Comparison of ENCODE assay signal across 9 mouse cellular contexts in the genomic region with DNA sequence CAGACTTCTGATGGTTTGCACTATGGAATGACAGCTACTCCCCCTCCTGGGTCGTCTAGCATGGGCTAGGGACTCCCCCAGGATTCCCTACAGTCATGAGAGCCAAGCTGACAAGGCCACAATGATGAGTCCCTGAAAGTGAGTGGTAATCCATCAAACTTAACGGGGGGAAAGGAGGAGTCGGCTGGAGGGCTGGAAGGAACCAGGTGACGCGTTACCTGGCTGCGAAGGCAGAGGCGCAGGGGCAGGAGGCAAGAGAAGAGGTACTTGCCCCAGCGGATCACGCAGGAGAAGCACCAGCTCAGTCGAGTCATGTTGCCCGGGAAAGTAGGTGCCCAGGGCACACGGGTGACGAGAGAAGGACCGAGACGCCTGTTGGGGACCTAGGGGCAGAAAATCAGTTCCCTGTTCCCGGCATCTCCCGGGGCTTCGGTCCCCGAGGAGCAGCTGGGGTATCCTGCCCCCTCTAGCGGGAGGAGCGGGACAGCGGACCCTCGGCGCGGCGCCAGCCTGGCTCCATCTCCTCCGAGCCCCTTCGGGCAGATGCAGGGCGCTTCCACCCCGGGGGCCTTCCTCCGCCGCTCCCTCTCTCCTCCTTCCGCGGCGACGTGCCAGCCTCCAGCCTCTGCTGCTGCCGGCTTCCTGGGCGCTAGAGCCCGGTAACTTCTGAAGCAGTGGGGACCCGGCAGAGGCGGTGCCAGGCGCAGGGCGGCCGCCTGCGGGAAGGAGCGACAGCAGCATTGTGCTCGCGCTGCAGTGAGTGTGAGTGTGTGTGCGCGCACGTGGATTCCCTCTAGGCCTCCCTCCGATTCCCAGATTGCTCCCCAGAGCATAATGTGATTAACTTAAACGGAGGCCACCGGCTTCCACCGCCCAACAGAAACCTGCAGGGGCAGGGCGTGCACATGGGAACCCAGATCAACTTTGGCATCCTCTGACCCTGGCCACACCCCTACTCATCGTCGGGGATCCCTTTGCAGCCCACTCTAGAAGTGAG. TPM values are rescaled to one million over a fixed set of nuclear protein-coding genes. Genes with fewer than 3 reads are reported as not detected.
DNase-seq lines count a peak whose midpoint lies in the region.
"Had no signal": no experiment of that assay in that cellular context is flagged by ENCODE, and none has a peak within 500 bp of the region (broad histone marks: within the 10 kb centered on the region; RNA-seq: fewer than 3 reads in every experiment).

No protein-coding gene starts in this region.

- peak; percentile 42 to 61 for DNase-seq in cerebellum, postnatal 4 days (ENCODE audit: low spot score in 2 of 2)
- DNase-seq in cerebellum, adult 11-12 months, result no peak
- DNase-seq in CD8-positive naive resting alpha-beta T cell, adult 2 months (ENCODE audit: low read depth in 2 of 2, low spot score in 2 of 2), result peak; percentile 6 to 10
- peak; percentile 75 for DNase-seq in embryo, embryonic 10.5 days (ENCODE audit: low spot score)
- DNase-seq in heart, postnatal 10 days, result peak; percentile 61 to 64
- peak; percentile 28 to 35 for DNase-seq in left cerebral cortex, postnatal 14 days (ENCODE audit: low spot score in 2 of 2)
- DNase-seq in mesoderm, embryonic 11.5 days (ENCODE audit: low read depth, low spot score), result peak; percentile 70
- DNase-seq in testis, postnatal 10 days (ENCODE audit: low spot score), result peak; percentile 78

- intact Hi-C loops in heart, postnatal 10 days (cut with DNase I), result no loop called here
- intact Hi-C loops in left cerebral cortex, postnatal 14 days (cut with DNase I), result no loop called here

RNA-seq across cellular contexts. Expression of a gene that starts 25.9 kb away (rescaled TPM):
- total RNA-seq in heart, postnatal 10 days (2021), result 100 to 1,000 TPM; 532 to 688 TPM
- 10 to 100 TPM; 30.2 to 39.1 TPM for total RNA-seq in left cerebral cortex, postnatal 14 days (2021)

RNA-seq across cellular contexts. Expression of a gene that starts 27.0 kb away (rescaled TPM):
- 1 to 10 TPM; 1.2 to 1.5 TPM for total RNA-seq in heart, postnatal 10 days (2021)
- total RNA-seq in left cerebral cortex, postnatal 14 days (2021), result under 1 TPM in 1 of 2 experiments, not detected in 1; 0.17 TPM

RNA-seq across cellular contexts. Expression of a gene that starts 55.5 kb away (rescaled TPM):
- under 1 TPM; 0.14 to 0.17 TPM for total RNA-seq in heart, postnatal 10 days (2021)
- total RNA-seq in left cerebral cortex, postnatal 14 days (2021), result under 1 TPM; 0.11 to 0.17 TPM
- total RNA-seq: left cerebral cortex, postnatal 10 days had no signal

Comparison
In these comparisons a context has a peak if more than half of its experiments do, and no peak if none do; other contexts are left out.
1. RNA of a gene that starts 25.9 kb away (total RNA-seq): 532 to 688 TPM in heart, postnatal 10 days; 30.2 to 39.1 TPM in left cerebral cortex, postnatal 14 days; every median in the first group is over 10 times any median in the second.